Mouse (Mus musculus) embryonic facial prominence, embryonic 11.5 days (tissue): Measurements from ENCODE around the gene Gpr157. TPM values are rescaled to one million over a fixed set of nuclear protein-coding genes. Genes with fewer than 3 reads are reported as not detected.

ENCODE experiments used
- ATAC-seq: fragments of 200-750 bp; cut with Nextera tagmentation; replicated peaks from 2 replicates; pipeline ENCODE4 v1.8.0; 2017; ENCODE audit warnings: low read depth; ENCODE audit not compliant: insufficient number of reproducible peaks, low FRiP score, low TSS enrichment
- DNase-seq: peaks from one replicate; pipeline ENCODE4 v3.0.0-alpha.2; 2015; ENCODE audit warnings: low spot score
- H3K27ac ChIP-seq: fragments of 300-500 bp; sonication (generic); replicated peaks from 2 replicates; pipeline ENCODE4 v1.5.1; 2014; ENCODE audit warnings: mild to moderate bottlenecking, low read depth, low read length, control low read depth
- H3K27me3 ChIP-seq: fragments of 300-500 bp; sonication (generic); 2 replicates; pipeline ENCODE4 v1.6.1; 2014; ENCODE audit warnings: mild to moderate bottlenecking, low read length, moderate library complexity, mixed read lengths; ENCODE audit not compliant: control insufficient read depth, insufficient read depth
- H3K36me3 ChIP-seq: fragments of 300-500 bp; sonication (generic); replicated peaks from 2 replicates; pipeline ENCODE4 v1.6.1; 2014; ENCODE audit warnings: low read depth, mild to moderate bottlenecking, low read length, moderate library complexity, mixed read lengths; ENCODE audit not compliant: control insufficient read depth, insufficient read depth
- H3K4me1 ChIP-seq: fragments of 300-500 bp; sonication (generic); 2 replicates; pipeline ENCODE4 v1.6.1; 2014; ENCODE audit warnings: low read length, mixed read lengths; ENCODE audit not compliant: control insufficient read depth, insufficient read depth
- H3K4me2 ChIP-seq: fragments of 300-500 bp; sonication (generic); 2 replicates; pipeline ENCODE4 v1.6.1; 2014; ENCODE audit warnings: low read depth, mild to moderate bottlenecking, control low read depth, low read length, moderate library complexity
- H3K4me3 ChIP-seq: fragments of 300-500 bp; sonication (generic); 2 replicates; pipeline ENCODE4 v1.5.1; 2014; ENCODE audit warnings: low read depth, low read length, control low read depth
- H3K9ac ChIP-seq: fragments of 300-500 bp; sonication (generic); replicated peaks from 2 replicates; pipeline ENCODE4 v1.6.1; 2014; ENCODE audit warnings: mild to moderate bottlenecking, control low read depth, low read length
- H3K9me3 ChIP-seq: fragments of 300-500 bp; sonication (generic); replicated peaks from 2 replicates; pipeline ENCODE4 v1.6.1; 2016; ENCODE audit warnings: mild to moderate bottlenecking, low read length, inconsistent platforms, mixed read lengths; ENCODE audit not compliant: control insufficient read depth
- WGBS: fragments of 180-500 bp; shearing (Covaris S2); extraction: QIAGEN DNeasy Blood & Tissue Kit; methylation state at CpG from one replicate; pipeline ENCODE4 v1.1.7; 2014; 5-methylcytosine and 5-hydroxymethylcytosine counted together
- polyA plus RNA-seq: library from polyadenylated mRNA; unstranded; fragments of >200 nt; fragmentation: Nextera tagmentation; extraction: Ambion mirVana; gene quantifications from 2 replicates; pipeline ENCODE4 v1.2.1, GENCODE M21; 2014

Gene Gpr157
- polyA plus RNA-seq, 1 experiment from 2014 or later, result 0.28 TPM

DNA sequence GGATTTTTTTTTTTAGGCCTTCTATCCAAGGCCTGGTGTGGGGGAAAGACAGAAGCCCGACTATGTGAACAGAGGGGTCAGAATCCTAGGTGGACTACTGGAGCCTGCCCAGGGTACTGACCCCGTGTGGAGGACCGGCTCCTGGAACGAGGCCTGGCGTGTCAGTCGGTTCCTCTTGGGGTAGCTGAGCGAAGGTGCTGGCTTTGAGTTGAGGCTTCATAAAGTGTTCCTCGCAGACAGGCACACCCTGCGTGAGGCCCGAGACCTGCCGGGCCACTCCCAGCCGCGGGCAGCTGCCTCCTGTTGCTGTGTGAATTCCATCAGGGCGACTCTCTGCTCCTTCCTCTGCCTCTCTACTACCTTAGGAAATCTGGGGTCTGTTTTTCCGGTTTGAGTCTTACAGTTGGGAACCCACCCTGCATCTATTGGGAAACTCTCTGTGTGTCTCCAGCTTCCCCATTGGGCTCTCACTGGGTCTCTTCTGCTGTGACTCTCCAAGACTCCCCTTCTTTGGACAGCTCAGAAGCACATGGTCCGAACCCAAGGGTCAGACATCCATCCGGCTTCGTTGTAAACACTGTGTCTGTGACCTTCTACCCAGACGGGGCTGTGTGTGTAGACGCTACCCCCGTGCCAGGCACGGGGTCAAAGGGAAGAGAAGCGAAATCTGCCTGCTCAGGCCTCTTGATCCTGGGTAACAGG lies 26.5 kb upstream of the Gpr157 start:
- Histone ChIP-seq H3K9me3 (no peaks in the 10 kb centered on the region), H3K4me2 (no peak overlapping the region), H3K36me3 (no peaks in the 10 kb centered on the region), H3K4me1 (no peaks in the 10 kb centered on the region), H3K4me3 (no peak overlapping the region), H3K27me3 (no peaks in the 10 kb centered on the region), H3K9ac (no peak overlapping the region), H3K27ac (no peak overlapping the region)
- 71% methylated on average over 23 of the region's 23 CpGs for WGBS
- no peak for DNase-seq
- ATAC-seq, result no peak

DNA sequence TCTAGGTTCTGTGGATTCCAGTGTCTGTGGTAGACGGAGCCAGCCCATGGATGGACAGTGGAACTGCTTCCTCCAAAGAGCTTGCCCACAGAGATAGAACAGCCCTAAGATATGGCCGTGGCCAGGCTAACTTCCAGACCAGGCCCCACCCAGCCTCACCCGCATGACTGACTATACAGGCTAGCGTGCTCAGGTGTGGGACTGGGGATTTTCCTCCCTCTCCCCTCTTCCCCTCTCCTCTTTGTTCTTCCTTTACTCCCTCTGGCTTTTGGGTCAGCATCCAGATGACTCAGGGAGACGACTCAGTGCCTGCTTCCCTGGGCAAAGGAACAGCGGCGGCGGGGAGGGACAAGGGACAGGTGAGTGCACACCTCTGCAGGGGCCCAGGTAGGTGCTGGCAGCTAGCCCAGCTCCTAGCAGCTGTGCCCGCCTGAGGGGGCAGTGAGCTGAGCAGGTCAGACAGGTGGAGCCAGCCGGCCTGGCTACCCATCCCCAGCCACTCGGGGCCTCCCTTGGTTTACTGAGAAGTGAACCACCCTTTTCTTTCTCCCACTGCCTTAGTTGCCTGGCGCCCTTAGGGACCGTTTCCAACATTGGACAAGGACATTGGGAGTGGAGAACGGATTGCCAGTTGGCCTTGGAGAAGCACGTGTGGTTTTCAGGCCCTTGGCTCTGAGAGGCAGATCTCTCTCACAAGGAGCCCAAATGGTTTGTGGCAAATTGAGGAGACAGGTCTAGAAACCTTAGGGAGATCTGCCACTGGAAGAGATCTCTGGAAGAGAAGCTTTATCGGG lies 25.5 kb upstream of the Gpr157 start:
- H3K9me3 ChIP-seq, result no peaks in the 10 kb centered on the region
- no peak for DNase-seq
- H3K4me1 ChIP-seq, result no peaks in the 10 kb centered on the region
- H3K27me3 ChIP-seq, result no peaks in the 10 kb centered on the region
- 0 out of 2 replicates have a peak, but pooled peaks have one; percentile 23 for ATAC-seq
- H3K4me2 ChIP-seq, result no peak overlapping the region
- H3K4me3 ChIP-seq, result no peak overlapping the region
- no peak overlapping the region for H3K9ac ChIP-seq
- no peak overlapping the region for H3K27ac ChIP-seq
- H3K36me3 ChIP-seq, result no peaks in the 10 kb centered on the region
- 74% methylated on average over 16 of the region's 16 CpGs for WGBS

DNA sequence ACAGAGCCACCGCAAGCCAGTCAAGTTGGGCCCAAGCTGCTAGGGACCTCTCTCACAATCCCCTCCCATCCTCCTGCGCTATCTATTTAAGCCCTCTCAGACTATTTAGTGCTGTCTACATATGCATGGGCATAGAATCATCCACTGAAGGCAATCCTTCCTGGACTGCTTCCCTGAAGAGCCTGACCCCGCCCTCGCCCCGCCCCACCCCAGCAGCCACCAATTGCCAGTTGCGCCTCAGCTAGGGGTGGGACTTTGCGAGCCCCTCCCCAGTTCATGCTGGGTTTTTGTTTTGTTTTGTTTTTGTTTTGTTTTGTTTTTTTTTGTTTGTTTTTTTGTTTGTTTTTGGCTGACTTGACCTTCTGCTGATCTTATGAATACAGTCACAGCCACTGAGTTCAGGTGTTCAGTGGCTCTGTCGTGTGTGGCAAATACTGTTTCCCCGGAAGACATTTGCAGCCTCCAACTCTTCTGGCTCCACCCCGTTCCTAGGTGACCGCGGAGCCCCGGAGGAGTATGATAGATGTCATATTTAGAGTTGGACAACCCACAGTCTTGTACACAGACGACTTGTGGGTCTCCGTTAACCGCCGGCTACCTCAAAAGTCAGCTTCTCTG lies 20.4 kb upstream of the Gpr157 start:
- WGBS, result 78% methylated on average over 17 of the region's 17 CpGs
- Histone ChIP-seq H3K4me3 (no peak overlapping the region), H3K27ac (no peak overlapping the region), H3K9ac (no peak overlapping the region), H3K4me2 (no peak overlapping the region), H3K4me1 (no peaks in the 10 kb centered on the region), H3K27me3 (no peaks in the 10 kb centered on the region), H3K9me3 (no peaks in the 10 kb centered on the region), H3K36me3 (no peaks in the 10 kb centered on the region)
- no peak for DNase-seq
- ATAC-seq, result no peak

DNA sequence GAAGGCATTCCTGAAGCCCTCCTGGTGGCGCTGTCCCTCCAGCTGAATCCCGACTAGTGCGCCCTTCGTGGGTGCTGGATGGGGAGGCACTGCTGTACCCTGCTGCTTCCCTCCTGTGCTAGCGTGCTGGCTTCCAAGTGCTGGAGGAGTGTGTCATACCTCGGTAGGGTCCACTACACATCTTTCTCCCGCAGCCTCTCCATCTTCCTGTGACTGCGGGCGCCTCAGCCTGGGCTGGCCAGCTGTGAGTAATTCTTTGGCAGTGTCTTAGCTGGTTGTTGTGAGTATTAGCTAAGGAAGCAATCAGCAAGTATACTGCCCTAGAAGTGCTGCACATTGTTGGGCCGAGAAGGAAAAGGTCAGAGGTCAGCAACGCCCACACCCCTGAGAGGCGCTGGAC lies 18.9 kb upstream of the Gpr157 start:
- H3K4me3 ChIP-seq, result no peak overlapping the region
- no peaks in the 10 kb centered on the region for H3K36me3 ChIP-seq
- H3K9me3 ChIP-seq, result no peaks in the 10 kb centered on the region
- no peaks in the 10 kb centered on the region for H3K27me3 ChIP-seq
- DNase-seq (no peak), ATAC-seq (no peak; the same call in 1 of the 2 replicates)
- no peak overlapping the region for H3K4me2 ChIP-seq
- H3K9ac ChIP-seq, result no peak overlapping the region
- WGBS, result 62% methylated on average over 12 of the region's 12 CpGs
- no peaks in the 10 kb centered on the region for H3K4me1 ChIP-seq
- H3K27ac ChIP-seq, result no peak overlapping the region

DNA sequence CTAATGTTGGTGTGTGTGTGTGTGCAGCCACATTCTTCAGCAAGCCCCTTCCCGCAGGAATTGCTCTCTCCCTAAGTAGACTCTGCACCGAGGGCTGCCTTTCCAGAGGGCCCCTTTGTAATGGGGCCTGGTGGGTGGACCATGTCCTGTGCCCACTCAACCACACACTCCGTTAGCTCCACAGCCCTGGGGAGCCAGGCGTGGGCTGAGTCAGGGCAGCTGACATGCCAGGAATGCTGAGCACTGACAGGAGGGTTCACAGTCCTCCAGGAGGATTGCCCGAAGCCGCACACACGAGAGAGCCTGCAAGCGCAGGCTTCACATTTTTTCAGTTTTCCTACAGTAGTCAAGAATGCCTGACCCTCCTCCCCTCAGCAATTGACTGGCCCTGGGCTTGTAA lies 17.0 kb upstream of the Gpr157 start:
- Histone ChIP-seq H3K27me3 (no peaks in the 10 kb centered on the region), H3K4me3 (no peak overlapping the region), H3K9ac (peak overlapping the region; percentile 22; the same call in 1 of the 2 replicates), H3K4me2 (no peak overlapping the region), H3K9me3 (no peaks in the 10 kb centered on the region), H3K36me3 (no peaks in the 10 kb centered on the region), H3K4me1 (no peaks in the 10 kb centered on the region), H3K27ac (no peak overlapping the region)
- WGBS, result 42% methylated on average over 8 of the region's 8 CpGs
- no peak for ATAC-seq
- DNase-seq, result peak; percentile 20

DNA sequence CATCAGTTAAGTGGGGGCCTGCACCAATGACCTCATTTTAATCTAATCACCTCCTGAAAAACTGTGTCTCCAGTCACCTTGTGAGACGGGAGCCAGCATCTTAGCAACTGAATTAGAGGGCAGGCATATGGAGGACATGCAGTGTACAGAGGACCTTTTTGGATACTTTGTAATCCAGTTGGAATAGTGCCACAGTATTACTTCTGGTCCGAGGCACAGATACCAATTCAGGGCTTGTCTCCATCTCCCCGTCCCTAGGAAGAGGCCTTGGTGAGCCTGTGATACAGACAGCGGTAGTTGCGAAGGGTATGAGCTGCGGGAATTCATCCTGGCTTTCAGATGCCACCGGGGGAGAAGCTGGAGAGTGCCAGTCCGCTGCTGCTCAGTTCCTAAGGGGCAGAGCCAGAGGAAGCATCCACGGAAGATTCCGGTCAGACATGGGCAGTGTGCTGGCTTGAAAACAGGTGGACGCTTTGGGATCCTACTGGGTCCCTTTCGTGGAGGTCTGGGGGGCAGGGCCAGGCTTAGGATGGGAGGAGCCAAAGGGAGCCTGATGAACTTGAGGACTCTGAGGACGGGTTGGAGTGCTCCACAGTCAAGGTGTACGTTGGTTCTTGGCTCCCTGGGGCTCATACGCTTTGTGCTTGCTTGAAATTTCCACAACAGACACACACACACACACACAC lies 14.6 kb upstream of the Gpr157 start:
- Histone ChIP-seq H3K4me1 (no peaks in the 10 kb centered on the region), H3K4me3 (no peak overlapping the region), H3K9ac (no peak overlapping the region), H3K27ac (no peak overlapping the region), H3K36me3 (no peaks in the 10 kb centered on the region), H3K4me2 (no peak overlapping the region), H3K9me3 (no peaks in the 10 kb centered on the region), H3K27me3 (no peaks in the 10 kb centered on the region)
- ATAC-seq, result no peak
- WGBS, result 53% methylated on average over 15 of the region's 15 CpGs
- no peak for DNase-seq

DNA sequence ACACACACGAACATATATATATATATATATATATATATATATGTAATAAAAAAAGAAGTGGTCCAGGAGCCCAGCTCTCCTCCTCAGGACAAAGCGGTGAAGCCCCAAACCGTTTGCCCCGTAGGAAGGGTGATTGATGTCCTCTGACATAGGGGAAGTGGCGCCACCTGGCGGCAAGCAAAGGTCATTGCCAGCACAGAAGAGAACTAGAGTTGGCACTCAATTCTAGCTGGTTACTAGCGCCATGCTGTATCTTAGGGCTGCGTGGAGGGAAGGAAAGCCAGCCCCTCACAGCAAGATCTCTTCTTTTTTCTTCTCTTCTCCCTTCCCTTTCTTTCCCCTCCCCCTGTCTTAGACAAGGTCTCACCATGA lies 14.1 kb upstream of the Gpr157 start:
- Histone ChIP-seq H3K4me2 (no peak overlapping the region), H3K27ac (no peak overlapping the region), H3K36me3 (no peaks in the 10 kb centered on the region), H3K9me3 (no peaks in the 10 kb centered on the region), H3K27me3 (no peaks in the 10 kb centered on the region), H3K9ac (no peak overlapping the region), H3K4me3 (no peak overlapping the region), H3K4me1 (no peaks in the 10 kb centered on the region)
- DNase-seq (peak; percentile 65), ATAC-seq (no peak)
- 15% methylated on average over 8 of the region's 8 CpGs for WGBS
